Mouse (Mus musculus) spleen, adult 2 months (tissue): Measurements from ENCODE around the gene Rab29. TPM values are rescaled to one million over a fixed set of nuclear protein-coding genes. Genes with fewer than 3 reads are reported as not detected.

Source experiments
- DNase-seq, 2 experiments: peaks; one replicate each; pipeline versions ENCODE4 v3.0.0 to v3.0.0-alpha.2; 2012 to 2021; ENCODE audit warnings: low spot score in 2 of 2, low read depth in 1 of 2
- H3K27ac ChIP-seq: fragments of 200-500 bp; 2 replicates; pipeline ENCODE4 v1.5.1; 2012; ENCODE audit warnings: low read length, inconsistent platforms; ENCODE audit not compliant: insufficient read depth
- H3K27me3 ChIP-seq: fragments of 200-500 bp; 2 replicates; pipeline ENCODE4 v1.6.1; 2012; ENCODE audit warnings: mild to moderate bottlenecking, moderate library complexity, low read length, inconsistent platforms; ENCODE audit not compliant: control insufficient read depth, insufficient read depth
- H3K36me3 ChIP-seq: fragments of 200-500 bp; 2 replicates; pipeline ENCODE4 v1.6.1; 2012; ENCODE audit warnings: mild to moderate bottlenecking, low read length, inconsistent platforms; ENCODE audit not compliant: control insufficient read depth, insufficient read depth
- H3K4me1 ChIP-seq: fragments of 200-500 bp; 2 replicates; pipeline ENCODE4 v1.6.1; 2011; ENCODE audit warnings: inconsistent platforms; ENCODE audit not compliant: control insufficient read depth, insufficient read depth, insufficient read length
- H3K4me3 ChIP-seq: fragments of 200-500 bp; 2 replicates; pipeline ENCODE4 v1.5.1; 2011; ENCODE audit warnings: mild to moderate bottlenecking, inconsistent platforms; ENCODE audit not compliant: insufficient read depth, insufficient read length; ENCODE audit errors: extremely low read depth
- CTCF ChIP-seq: fragments of 200-500 bp; IDR thresholded peaks from 2 replicates; pipeline ENCODE4 v1.5.1; 2011; ENCODE audit warnings: mild to moderate bottlenecking, inconsistent platforms; ENCODE audit not compliant: insufficient read depth, insufficient read length, insufficient replicate concordance; ENCODE audit errors: extremely low read depth
- POLR2A ChIP-seq: fragments of 200-500 bp; IDR thresholded peaks from 2 replicates; pipeline ENCODE4 v1.6.1; 2011; ENCODE audit warnings: low read depth, low read length, inconsistent platforms
- whole genome bisulfite sequencing: fragments of 180-500 bp; shearing (Covaris S2); methylation state at CpG from one replicate; pipeline ENCODE4 v1.1.7; 2018; 5-methylcytosine and 5-hydroxymethylcytosine counted together
- polyA plus RNA-seq: library from polyadenylated mRNA; depleted of rRNA; stranded (reverse); fragments of >200 nt; gene quantifications from 2 replicates; pipeline ENCODE4 v1.2.3, GENCODE M21; 2012; rRNA removed

Gene Rab29
- polyA plus RNA-seq, 1 experiment = 30.1 TPM

- no peaks in the 10 kb centered on the region for H3K27me3 ChIP-seq
- no peak for DNase-seq
- no peaks in the 10 kb centered on the region; the same call in 1 of the 2 replicates for H3K4me1 ChIP-seq
- whole genome bisulfite sequencing = 95% methylated on average over 3 of the region's 3 CpGs
- H3K36me3 ChIP-seq = peaks cover 28% of the 10 kb centered on the region
- H3K27ac ChIP-seq = no peak overlapping the region
- TF ChIP-seq POLR2A (no peak), CTCF (no peak)
- no peak overlapping the region for H3K4me3 ChIP-seq
These were observed 55.1 kb downstream of the Rab29 start for GRCm38 (mm10) chr1:131922100-131922499.

Other genes with a start within 250 kb of the Rab29 start
- gene Ctse, start 228.9 kb upstream of the Rab29 start, polyA plus RNA-seq = 77.8 and 113 TPM in 2 replicates
- 3.3 and 6.9 TPM in 2 replicates for gene Rab7b, start 178.5 kb upstream of the Rab29 start, polyA plus RNA-seq
- gene Slc26a9, start 123.2 kb upstream of the Rab29 start, polyA plus RNA-seq = 0.14 TPM in 1 of 2 replicates, not detected in the other
- gene Pm20d1, start 69.8 kb upstream of the Rab29 start, polyA plus RNA-seq = 0.11 and 0.25 TPM in 2 replicates
- gene Slc41a1, start 39.7 kb upstream of the Rab29 start, polyA plus RNA-seq = 22.9 and 41.1 TPM in 2 replicates
- gene Nucks1, start 43.3 kb downstream of the Rab29 start, polyA plus RNA-seq = 4.5 and 4.7 TPM in 2 replicates
- 23.9 and 28.0 TPM in 2 replicates for gene Slc45a3, start 95.7 kb downstream of the Rab29 start, polyA plus RNA-seq
- gene Elk4, start 140.4 kb downstream of the Rab29 start, polyA plus RNA-seq = 33.1 and 33.5 TPM in 2 replicates
- gene Mfsd4a, start 200.8 kb downstream of the Rab29 start, polyA plus RNA-seq = 1.0 and 1.1 TPM in 2 replicates